Mouse (Mus musculus) limb, embryonic 14.5 days (tissue): ENCODE measurements around the gene Ambra1. TPM values are rescaled to one million over a fixed set of nuclear protein-coding genes. Genes with fewer than 3 reads are reported as not detected.

Experiments
- ATAC-seq: fragments of 200-750 bp; cut with Nextera tagmentation; 2 replicates; pipeline ENCODE4 v1.8.0; 2017; ENCODE audit warnings: low read depth, moderate number of reproducible peaks, moderate TSS enrichment; ENCODE audit not compliant: low FRiP score
- DNase-seq: peaks from one replicate; pipeline ENCODE4 v3.0.0-alpha.2; 2015; ENCODE audit warnings: low spot score
- H3K27ac ChIP-seq: fragments of 300-500 bp; sonication (generic); replicated peaks from 2 replicates; pipeline ENCODE4 v1.5.1; 2014; ENCODE audit warnings: low read depth, mild to moderate bottlenecking, low read length, moderate library complexity, mixed read lengths
- H3K27me3 ChIP-seq: fragments of 300-500 bp; sonication (generic); 2 replicates; pipeline ENCODE4 v1.6.1; 2014; ENCODE audit warnings: low read length, mixed read lengths; ENCODE audit not compliant: control insufficient read depth, insufficient read depth
- H3K36me3 ChIP-seq: fragments of 300-500 bp; sonication (generic); 2 replicates; pipeline ENCODE4 v1.6.1; 2014; ENCODE audit warnings: mild to moderate bottlenecking, low read length, moderate library complexity, mixed read lengths; ENCODE audit not compliant: control insufficient read depth, insufficient read depth
- H3K4me1 ChIP-seq: fragments of 300-500 bp; sonication (generic); 2 replicates; pipeline ENCODE4 v1.6.1; 2014; ENCODE audit warnings: antibody characterized with exemption, low read length, mixed read lengths; ENCODE audit not compliant: control insufficient read depth, insufficient read depth
- H3K4me2 ChIP-seq: fragments of 300-500 bp; sonication (generic); replicated peaks from 2 replicates; pipeline ENCODE4 v1.6.1; 2014; ENCODE audit warnings: low read depth, mild to moderate bottlenecking, low read length, moderate library complexity; ENCODE audit not compliant: severe bottlenecking
- H3K4me3 ChIP-seq: fragments of 300-500 bp; sonication (generic); replicated peaks from 2 replicates; pipeline ENCODE4 v1.5.1; 2014; ENCODE audit warnings: low read length
- H3K9ac ChIP-seq: fragments of 300-500 bp; sonication (generic); 2 replicates; pipeline ENCODE4 v1.6.1; 2014; ENCODE audit warnings: mild to moderate bottlenecking, low read depth, low read length, moderate library complexity; ENCODE audit not compliant: severe bottlenecking
- H3K9me3 ChIP-seq: fragments of 300-500 bp; sonication (generic); 2 replicates; pipeline ENCODE4 v1.6.1; 2016; ENCODE audit warnings: low read length; ENCODE audit not compliant: control insufficient read depth
- POLR2A ChIP-seq: fragments of 200-500 bp; IDR thresholded peaks from 2 replicates; pipeline ENCODE4 v1.8.0; 2012; ENCODE audit warnings: inconsistent platforms, mild to moderate bottlenecking, moderate library complexity, borderline replicate concordance; ENCODE audit not compliant: insufficient read depth, insufficient read length; ENCODE audit errors: extremely low read depth
- WGBS: fragments of 180-500 bp; shearing (Covaris S2); extraction: QIAGEN DNeasy Blood & Tissue Kit; methylation state at CpG from one replicate; pipeline ENCODE4 v1.1.7; 2014; 5-methylcytosine and 5-hydroxymethylcytosine counted together
- polyA plus RNA-seq, 2 experiments: library from polyadenylated mRNA; depleted of rRNA in 1 of 2; stranded (reverse) in 1 of 2; unstranded in 1 of 2; fragments of >200 nt; fragmentation: Nextera tagmentation in 1 of 2; extraction: Ambion mirVana in 1 of 2; gene quantifications; 2 replicates each; pipeline versions ENCODE4 v1.2.1 to v1.2.3; 2012 to 2014

Gene Ambra1
- polyA plus RNA-seq, 2 experiments: 16.4 to 23.4 TPM

DNA sequence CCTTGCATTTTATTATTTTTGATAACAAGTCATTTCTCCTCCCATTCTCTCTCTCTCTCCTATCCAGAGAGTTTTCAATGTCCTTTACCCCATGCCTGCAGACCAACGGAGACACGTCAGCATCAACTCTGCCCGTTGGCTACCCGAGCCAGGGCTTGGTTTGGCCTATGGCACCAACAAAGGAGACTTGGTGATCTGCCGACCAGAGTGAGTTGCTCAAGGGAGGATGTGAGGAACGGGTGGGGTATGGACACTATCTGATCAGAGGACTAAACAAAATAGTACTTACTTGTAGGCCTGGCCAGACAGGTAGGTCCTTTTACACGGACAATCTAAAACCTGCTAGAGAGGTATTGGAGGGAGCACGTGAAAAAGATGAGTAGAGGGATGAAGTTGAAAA lies 170.5 kb downstream of the Ambra1 start:
- TF ChIP-seq POLR2A: no peak
- H3K36me3 ChIP-seq: peaks cover 22% of the 10 kb centered on the region
- DNase-seq: no peak
- no peaks in the 10 kb centered on the region for H3K9me3 ChIP-seq
- H3K4me1 ChIP-seq: no peaks in the 10 kb centered on the region
- H3K4me3 ChIP-seq: no peak overlapping the region
- H3K27ac ChIP-seq: no peak overlapping the region
- H3K27me3 ChIP-seq: no peaks in the 10 kb centered on the region
- H3K4me2 ChIP-seq: no peak overlapping the region
- no peak overlapping the region for H3K9ac ChIP-seq
- WGBS: 91% methylated on average over 8 of the region's 8 CpGs
- ATAC-seq: no peak

DNA sequence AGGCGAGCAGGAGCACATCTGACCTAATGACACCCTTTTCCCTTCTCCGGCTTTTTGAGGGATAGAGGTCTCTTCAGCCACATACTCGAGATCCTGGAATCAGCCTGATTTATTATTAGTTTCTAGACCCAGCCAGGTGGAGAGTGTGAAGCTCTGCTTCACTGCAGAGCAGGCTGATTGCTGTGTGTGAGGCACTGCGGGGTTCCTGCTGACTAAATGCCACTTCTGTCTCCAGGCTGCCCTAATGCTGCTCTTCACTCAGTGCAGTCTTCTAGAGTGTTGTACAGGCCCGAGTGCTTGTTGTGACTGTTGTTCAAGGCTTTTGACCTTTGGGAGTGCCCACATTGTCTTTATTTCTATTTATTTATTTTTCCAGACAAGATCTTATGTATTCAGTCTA lies 172.4 kb downstream of the Ambra1 start:
- Histone ChIP-seq H3K9ac (no peak overlapping the region), H3K27me3 (no peaks in the 10 kb centered on the region), H3K36me3 (peaks cover 25% of the 10 kb centered on the region), H3K4me1 (no peaks in the 10 kb centered on the region), H3K9me3 (no peaks in the 10 kb centered on the region), H3K4me3 (no peak overlapping the region), H3K27ac (no peak overlapping the region), H3K4me2 (no peak overlapping the region)
- 68% methylated on average over 5 of the region's 5 CpGs for whole genome bisulfite sequencing
- DNase-seq: no peak
- no peak for ATAC-seq
- no peak for TF ChIP-seq POLR2A

- TF ChIP-seq POLR2A: no peak
Observed at GRCm38 (mm10) chr2:91903171-91903925, 173.4 kb downstream of the Ambra1 start.

GRCm38 (mm10) chr2:91904618-91905307 lies 174.8 kb downstream of the Ambra1 start:
- no peak overlapping the region for H3K4me3 ChIP-seq
- TF ChIP-seq POLR2A: no peak

More at GRCm38 (mm10) chr2:91903171-91903925, 173.4 kb downstream of the Ambra1 start:
- Histone ChIP-seq H3K27me3 (no peaks in the 10 kb centered on the region), H3K27ac (no peak overlapping the region), H3K36me3 (peaks cover 25% of the 10 kb centered on the region), H3K4me1 (no peaks in the 10 kb centered on the region), H3K9me3 (no peaks in the 10 kb centered on the region), H3K4me3 (no peak overlapping the region), H3K9ac (no peak overlapping the region), H3K4me2 (no peak overlapping the region)
- DNase-seq: no peak
- no peak for ATAC-seq
- 90% methylated on average over 3 of the region's 3 CpGs for WGBS

GRCm38 (mm10) chr2:91906141-91906540 lies 176.2 kb downstream of the Ambra1 start:
- no peak for TF ChIP-seq POLR2A
- H3K36me3 ChIP-seq: peaks cover 36% of the 10 kb centered on the region
- H3K4me3 ChIP-seq: no peak overlapping the region
- ATAC-seq (no peak), DNase-seq (peak; percentile 17)
- H3K27me3 ChIP-seq: no peaks in the 10 kb centered on the region
- no peak overlapping the region for H3K9ac ChIP-seq
- H3K4me1 ChIP-seq: no peaks in the 10 kb centered on the region
- no peak overlapping the region for H3K27ac ChIP-seq
- H3K9me3 ChIP-seq: no peaks in the 10 kb centered on the region
- WGBS: 90% methylated on average over 2 of the region's 2 CpGs
- H3K4me2 ChIP-seq: no peak overlapping the region

More at GRCm38 (mm10) chr2:91904618-91905307, 174.8 kb downstream of the Ambra1 start:
- no peak overlapping the region for H3K9ac ChIP-seq
- H3K27me3 ChIP-seq: no peaks in the 10 kb centered on the region
- DNase-seq: peak; percentile 48
- ATAC-seq: 0 out of 2 replicates have a peak, but pooled peaks have one; percentile 34
- no peak overlapping the region for H3K4me2 ChIP-seq
- H3K36me3 ChIP-seq: peaks cover 31% of the 10 kb centered on the region
- no peak overlapping the region for H3K27ac ChIP-seq
- H3K4me1 ChIP-seq: no peaks in the 10 kb centered on the region
- WGBS: 65% methylated on average over 5 of the region's 5 CpGs
- H3K9me3 ChIP-seq: no peaks in the 10 kb centered on the region
